Mouse (Mus musculus) liver, embryonic 12.5 days (tissue): ENCODE results near the gene Edar. TPM values are rescaled to one million over a fixed set of nuclear protein-coding genes. Genes with fewer than 3 reads are reported as not detected.
A peak's percentile ranks its signal among the peaks of the same experiment; 100 is the strongest.
"Not testable (repeated sequence)": the region's sequence is repeated elsewhere in the genome, so short reads cannot be mapped to it uniquely, and the experiment has no call there.

Source experiments
- ATAC-seq: fragments of 200-750 bp; cut with Nextera tagmentation; 2 replicates; pipeline ENCODE4 v1.8.0; 2017; ENCODE audit warnings: moderate number of reproducible peaks, mild to moderate bottlenecking, moderate library complexity
- H3K27ac ChIP-seq: fragments of 300-500 bp; sonication (generic); 2 replicates; pipeline ENCODE4 v1.5.1; 2016; ENCODE audit warnings: mild to moderate bottlenecking
- H3K27me3 ChIP-seq: fragments of 300-500 bp; sonication (generic); replicated peaks from 2 replicates; pipeline ENCODE4 v1.6.1; 2016; ENCODE audit warnings: mild to moderate bottlenecking, moderate library complexity
- H3K36me3 ChIP-seq: fragments of 300-500 bp; sonication (generic); 2 replicates; pipeline ENCODE4 v1.6.1; 2016; ENCODE audit warnings: mild to moderate bottlenecking, moderate library complexity
- H3K4me1 ChIP-seq: fragments of 300-500 bp; sonication (generic); 2 replicates; pipeline ENCODE4 v1.6.1; 2016
- H3K4me2 ChIP-seq: fragments of 300-500 bp; sonication (generic); 2 replicates; pipeline ENCODE4 v1.6.1; 2016; ENCODE audit warnings: mild to moderate bottlenecking, moderate library complexity
- H3K4me3 ChIP-seq: fragments of 300-500 bp; sonication (generic); 2 replicates; pipeline ENCODE4 v1.5.1; 2016; ENCODE audit warnings: mild to moderate bottlenecking, moderate library complexity
- H3K9ac ChIP-seq: fragments of 300-500 bp; sonication (generic); 2 replicates; pipeline ENCODE4 v1.6.1; 2016; ENCODE audit warnings: mild to moderate bottlenecking, moderate library complexity
- H3K9me3 ChIP-seq: fragments of 300-500 bp; sonication (generic); replicated peaks from 2 replicates; pipeline ENCODE4 v1.6.1; 2016; ENCODE audit warnings: mild to moderate bottlenecking, moderate library complexity
- WGBS: fragments of 180-500 bp; shearing (Covaris S2); methylation state at CpG from one replicate; pipeline ENCODE4 v1.1.7; 2016; ENCODE audit not compliant: insufficient replicate concordance; 5-methylcytosine and 5-hydroxymethylcytosine counted together
- polyA plus RNA-seq: library from polyadenylated mRNA; unstranded; fragments of >200 nt; fragmentation: Nextera tagmentation; extraction: Ambion mirVana; gene quantifications from 2 replicates; pipeline ENCODE4 v1.2.1, GENCODE M21; 2016

Edar gene
- polyA plus RNA-seq = 0.06 TPM in 1 of 2 replicates, not detected in the other

DNA sequence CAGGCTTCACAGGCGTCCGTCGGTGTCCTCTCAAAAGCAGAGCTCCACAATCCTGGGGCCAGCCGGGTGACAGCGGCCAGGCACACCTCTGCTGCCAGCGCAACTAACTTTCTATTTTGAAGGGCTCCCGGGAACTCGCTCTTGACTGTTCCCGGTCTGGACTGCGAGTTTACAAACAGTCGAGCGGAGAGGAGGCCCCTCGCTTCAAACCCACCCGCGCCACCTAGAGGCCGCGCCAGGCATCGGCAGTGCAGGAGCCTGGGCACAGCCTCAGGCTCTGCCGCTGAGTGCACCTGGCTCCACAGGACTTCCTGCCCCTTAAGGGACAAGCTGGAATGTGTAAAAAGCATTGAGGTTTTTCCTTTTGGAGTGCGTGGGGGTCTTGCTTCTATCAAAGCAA lies at the start of gene Edar:
TSS of gene Edar (minus strand) at position 122 of the 400 bp plus-strand sequence.
- Histone ChIP-seq H3K9me3 (no peaks in the 10 kb centered on the region), H3K4me1 (no peaks in the 10 kb centered on the region), H3K27ac (no peak within 1 kb of the TSS), H3K27me3 (peaks cover 4% of the 10 kb centered on the region; the same call in 1 of the 2 replicates), H3K9ac (no peak within 1 kb of the TSS), H3K4me2 (peak within 1 kb of the TSS; percentile 55), H3K4me3 (peak within 1 kb of the TSS; percentile 25; the same call in 1 of the 2 replicates), H3K36me3 (no peaks in the 10 kb centered on the region)
- 0 out of 2 replicates have a peak, but pooled peaks have one; percentile 15 for ATAC-seq
- WGBS = 3% methylated on average over 20 of the region's 20 CpGs

DNA sequence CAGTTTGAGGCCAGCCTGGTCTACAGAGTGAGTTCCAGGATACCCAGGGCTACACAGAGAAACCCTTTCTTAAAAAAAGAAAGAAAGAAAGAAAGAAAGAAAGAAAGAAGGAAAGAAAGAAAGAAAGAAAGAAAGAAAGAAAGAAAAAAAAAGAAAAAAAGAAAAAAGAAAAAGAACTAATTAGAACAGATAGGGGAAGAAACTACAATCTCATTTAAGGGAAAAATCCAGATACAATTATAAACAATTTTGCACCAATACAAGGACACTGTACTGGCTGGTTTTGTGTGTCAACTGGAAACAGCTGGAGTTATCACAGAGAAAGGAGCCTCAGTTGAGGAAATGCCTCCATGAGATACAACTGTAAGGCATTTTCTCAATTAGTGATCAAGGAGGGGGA lies 42.7 kb upstream of the Edar start, which contains the start of gene Gm17542:
TSS of gene Gm17542 (minus strand) at position 101 of the 400 bp plus-strand sequence.
- not testable (repeated sequence) for H3K4me2 ChIP-seq, H3K36me3 ChIP-seq, H3K4me1 ChIP-seq, H3K4me3 ChIP-seq, H3K27me3 ChIP-seq, H3K9me3 ChIP-seq, ATAC-seq, H3K9ac ChIP-seq, H3K27ac ChIP-seq

- H3K4me2 ChIP-seq = peak overlapping the region; percentile 34; the same call in 1 of the 2 replicates
- 36% methylated on average over 3 of the region's 3 CpGs for WGBS
- H3K27ac ChIP-seq = no peak overlapping the region
- no peaks in the 10 kb centered on the region for H3K27me3 ChIP-seq
- no peak overlapping the region for H3K4me3 ChIP-seq
- H3K4me1 ChIP-seq = no peaks in the 10 kb centered on the region
- H3K36me3 ChIP-seq = no peaks in the 10 kb centered on the region
- no peak for ATAC-seq
- no peaks in the 10 kb centered on the region for H3K9me3 ChIP-seq
- no peak overlapping the region for H3K9ac ChIP-seq
These were observed 39.3 kb upstream of the Edar start for GRCm38 (mm10) chr10:58714789-58715148.

DNA sequence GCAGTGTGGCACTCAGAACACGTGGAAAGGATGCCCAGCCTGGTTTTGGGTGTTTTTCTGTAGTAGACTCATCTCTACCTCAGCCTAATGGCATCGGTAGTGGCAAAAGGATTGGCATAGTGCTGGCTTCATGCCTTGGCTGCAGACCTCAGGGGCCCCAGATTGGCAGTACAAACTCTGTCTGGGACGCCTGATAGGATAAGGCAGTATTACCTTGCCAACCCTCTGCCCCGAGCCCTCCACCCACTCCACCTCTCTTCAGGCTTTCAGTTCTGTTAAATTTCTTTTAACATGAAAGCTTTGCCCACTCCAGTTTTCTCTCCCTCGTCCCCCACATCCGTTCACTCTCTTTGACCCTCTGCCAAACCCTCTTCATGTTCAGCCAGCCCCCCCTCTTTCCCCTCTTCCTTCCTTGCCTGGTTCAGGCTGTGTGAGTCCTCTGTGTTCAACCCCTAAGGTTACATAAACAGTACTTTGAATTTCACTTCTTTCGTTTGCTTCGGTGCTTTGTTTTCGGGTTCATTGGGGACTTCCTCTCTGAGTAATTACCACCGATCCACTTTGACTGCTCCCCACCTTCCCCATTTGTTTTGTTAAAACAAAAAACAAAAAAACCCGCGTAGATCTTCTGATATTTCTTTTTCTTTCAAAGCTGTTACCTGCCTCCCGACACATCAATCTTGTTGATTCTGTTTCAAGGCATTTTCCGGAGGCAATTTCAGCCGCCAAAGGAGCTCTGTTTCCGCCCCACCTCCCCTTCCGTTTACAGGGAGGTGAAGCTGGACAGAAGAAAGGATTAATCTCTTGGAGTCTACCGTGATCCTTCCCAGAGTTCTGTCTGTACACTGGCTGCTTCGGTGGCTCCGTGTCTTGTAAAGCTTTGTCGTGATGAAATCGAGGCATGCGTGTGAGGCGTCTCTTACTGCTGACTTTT lies 38.7 kb upstream of the Edar start:
- ATAC-seq = no peak
- no peaks in the 10 kb centered on the region for H3K9me3 ChIP-seq
- H3K36me3 ChIP-seq = no peaks in the 10 kb centered on the region
- 44% methylated on average over 24 of the region's 24 CpGs for WGBS
- H3K27ac ChIP-seq = no peak overlapping the region
- no peak overlapping the region for H3K9ac ChIP-seq
- H3K4me2 ChIP-seq = peak overlapping the region; percentile 34
- peak overlapping the region; percentile 17; the same call in 1 of the 2 replicates for H3K4me3 ChIP-seq
- H3K4me1 ChIP-seq = no peaks in the 10 kb centered on the region
- H3K27me3 ChIP-seq = no peaks in the 10 kb centered on the region

GRCm38 (mm10) chr10:58713225-58713624 lies 37.8 kb upstream of the Edar start:
- ATAC-seq = no peak
- Histone ChIP-seq H3K9me3 (no peaks in the 10 kb centered on the region), H3K9ac (no peak overlapping the region), H3K27ac (no peak overlapping the region), H3K36me3 (no peaks in the 10 kb centered on the region), H3K4me3 (no peak overlapping the region), H3K27me3 (no peaks in the 10 kb centered on the region), H3K4me1 (no peaks in the 10 kb centered on the region), H3K4me2 (no peak overlapping the region)
- WGBS = 75% methylated on average over 7 of the region's 7 CpGs

- Histone ChIP-seq H3K9me3 (no peaks in the 10 kb centered on the region), H3K9ac (no peak overlapping the region), H3K4me3 (no peak overlapping the region), H3K36me3 (no peaks in the 10 kb centered on the region), H3K4me2 (no peak overlapping the region), H3K27me3 (no peaks in the 10 kb centered on the region), H3K27ac (no peak overlapping the region), H3K4me1 (no peaks in the 10 kb centered on the region)
- WGBS = 81% methylated on average over 4 of the region's 4 CpGs
- no peak for ATAC-seq
These were observed 33.6 kb upstream of the Edar start for GRCm38 (mm10) chr10:58709021-58709420.

- Histone ChIP-seq H3K4me1 (no peaks in the 10 kb centered on the region), H3K4me2 (no peak overlapping the region), H3K9ac (no peak overlapping the region), H3K36me3 (no peaks in the 10 kb centered on the region), H3K27ac (no peak overlapping the region), H3K4me3 (no peak overlapping the region), H3K9me3 (no peaks in the 10 kb centered on the region), H3K27me3 (no peaks in the 10 kb centered on the region)
- no peak for ATAC-seq
- 32% methylated on average over 6 of the region's 6 CpGs for WGBS
These were observed 25.1 kb upstream of the Edar start for GRCm38 (mm10) chr10:58700578-58700977.

DNA sequence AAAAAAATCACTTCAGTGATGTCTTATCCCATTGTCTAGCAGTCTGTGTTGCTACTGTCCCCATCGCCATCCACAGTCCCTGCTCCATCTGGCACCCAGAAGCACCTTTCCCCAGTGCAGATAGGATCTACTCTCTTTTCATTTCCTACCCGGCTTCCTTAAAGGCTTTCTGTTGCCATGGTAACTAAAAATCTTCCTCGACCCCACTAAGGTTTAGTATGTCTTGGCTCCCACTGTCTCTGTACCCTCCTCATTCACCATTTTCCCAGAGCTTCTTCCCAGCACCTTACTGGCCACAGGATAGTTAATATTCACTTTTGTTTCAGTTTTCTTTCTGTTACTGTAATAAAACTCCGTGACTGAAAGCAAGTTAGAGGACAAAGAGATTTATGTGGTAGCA lies 24.7 kb upstream of the Edar start:
- H3K36me3 ChIP-seq = no peaks in the 10 kb centered on the region
- no peak for ATAC-seq
- no peak overlapping the region for H3K27ac ChIP-seq
- H3K27me3 ChIP-seq = no peaks in the 10 kb centered on the region
- 29% methylated on average over 4 of the region's 4 CpGs for WGBS
- H3K9me3 ChIP-seq = no peaks in the 10 kb centered on the region
- no peak overlapping the region for H3K4me2 ChIP-seq
- H3K9ac ChIP-seq = no peak overlapping the region
- no peak overlapping the region for H3K4me3 ChIP-seq
- H3K4me1 ChIP-seq = no peaks in the 10 kb centered on the region

GRCm38 (mm10) chr10:58698955-58699354 lies 23.5 kb upstream of the Edar start:
- Histone ChIP-seq H3K27me3 (no peaks in the 10 kb centered on the region), H3K27ac (no peak overlapping the region), H3K9me3 (no peaks in the 10 kb centered on the region), H3K9ac (no peak overlapping the region), H3K4me3 (no peak overlapping the region), H3K4me2 (no peak overlapping the region), H3K36me3 (no peaks in the 10 kb centered on the region), H3K4me1 (no peaks in the 10 kb centered on the region)
- whole genome bisulfite sequencing = 62% methylated on average over 4 of the region's 4 CpGs
- ATAC-seq = no peak

DNA sequence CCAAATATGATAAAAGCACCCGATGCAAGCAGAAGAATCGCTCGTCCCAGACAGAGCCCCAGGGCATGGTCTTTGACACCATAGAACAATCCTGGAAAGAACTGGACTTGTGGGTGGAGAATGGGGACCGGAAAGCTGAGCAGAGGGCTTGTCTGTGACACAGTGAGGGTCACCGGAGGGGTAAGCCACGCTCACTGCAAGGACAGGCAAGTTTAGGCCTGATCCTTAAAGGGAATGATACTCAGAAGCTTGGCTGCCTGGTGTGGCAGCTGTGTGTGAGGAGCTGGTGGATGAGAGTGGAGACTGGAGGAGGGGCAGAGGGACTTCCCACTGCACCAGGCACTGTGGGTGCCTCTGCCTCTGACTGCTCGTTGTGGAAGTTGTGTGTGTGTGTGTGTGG lies 15.6 kb upstream of the Edar start:
- no peak for ATAC-seq
- WGBS = 65% methylated on average over 6 of the region's 7 CpGs
- H3K36me3 ChIP-seq = no peaks in the 10 kb centered on the region
- no peak overlapping the region for H3K4me3 ChIP-seq
- H3K4me1 ChIP-seq = no peaks in the 10 kb centered on the region
- H3K27ac ChIP-seq = no peak overlapping the region
- no peaks in the 10 kb centered on the region for H3K27me3 ChIP-seq
- H3K9me3 ChIP-seq = no peaks in the 10 kb centered on the region
- H3K9ac ChIP-seq = no peak overlapping the region
- no peak overlapping the region for H3K4me2 ChIP-seq

GRCm38 (mm10) chr10:58679298-58679697 lies 3.8 kb upstream of the Edar start:
- H3K27ac ChIP-seq = no peak overlapping the region
- H3K4me3 ChIP-seq = no peak overlapping the region
- 0 out of 2 replicates have a peak, but pooled peaks cover 4% of the 10 kb centered on the region for H3K27me3 ChIP-seq
- H3K9ac ChIP-seq = no peak overlapping the region
- H3K9me3 ChIP-seq = no peaks in the 10 kb centered on the region
- no peak overlapping the region for H3K4me2 ChIP-seq
- H3K36me3 ChIP-seq = no peaks in the 10 kb centered on the region
- ATAC-seq = no peak
- 64% methylated on average over 6 of the region's 6 CpGs for WGBS
- no peaks in the 10 kb centered on the region for H3K4me1 ChIP-seq

- no peak overlapping the region for H3K4me2 ChIP-seq
- H3K9ac ChIP-seq = no peak overlapping the region
- no peaks in the 10 kb centered on the region for H3K36me3 ChIP-seq
- no peak for ATAC-seq
- no peak overlapping the region for H3K27ac ChIP-seq
- peaks cover 4% of the 10 kb centered on the region; the same call in 1 of the 2 replicates for H3K27me3 ChIP-seq
- H3K4me3 ChIP-seq = no peak overlapping the region
- H3K4me1 ChIP-seq = no peaks in the 10 kb centered on the region
- no peaks in the 10 kb centered on the region for H3K9me3 ChIP-seq
- 37% methylated on average over 15 of the region's 15 CpGs for WGBS
These were observed 2.0 kb downstream of the Edar start for GRCm38 (mm10) chr10:58673278-58674061.
